Mouse (Mus musculus): ENCODE data around the gene H2-Ob.

DNA sequence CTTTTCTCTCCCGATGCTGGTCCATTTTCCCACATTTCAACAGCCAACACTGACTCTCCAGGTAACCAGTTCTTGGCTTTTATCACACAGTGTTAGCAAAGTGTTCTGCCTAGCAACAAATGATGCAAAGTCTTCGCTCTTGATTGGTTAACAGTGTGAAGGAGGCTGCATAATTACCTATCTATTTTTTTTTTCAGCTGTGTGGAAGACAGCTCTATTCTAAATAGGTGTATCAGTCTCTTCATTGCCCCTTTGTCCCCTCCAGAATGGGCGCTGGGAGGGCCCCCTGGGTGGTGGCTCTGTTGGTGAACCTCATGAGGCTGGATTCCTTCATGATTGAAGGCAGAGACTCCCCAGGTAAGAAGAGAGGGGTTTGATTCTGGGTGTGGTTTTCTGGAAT lies at the start of gene H2-Ob:
- TF ChIP-seq CTCF (IDR thresholded peaks at IDR 0.05; ENCODE audit: control insufficient read depth, insufficient read depth, low read length): no peak
- TF ChIP-seq POLR2A (IDR thresholded peaks at IDR 0.05; ENCODE audit: borderline replicate concordance, control insufficient read depth, low read depth, low read length): no peak

Data from bone marrow, adult 2 months (tissue).